Mouse (Mus musculus) ES-E14 (cell line): ENCODE measurements around the gene Gm1110. TPM values are rescaled to one million over a fixed set of nuclear protein-coding genes. Genes with fewer than 3 reads are reported as not detected.
"Not testable (repeated sequence)": the region's sequence is repeated elsewhere in the genome, so short reads cannot be mapped to it uniquely, and the experiment has no call there.

Experiments
- DNase-seq: peaks from one replicate; pipeline ENCODE4 v3.0.0-alpha.2; 2013; ENCODE audit warnings: low read depth, low spot score
- H3K27ac ChIP-seq: 2 replicates; pipeline ENCODE4 v1.5.1; 2012; ENCODE audit warnings: low read depth, mild to moderate bottlenecking, low read length, moderate library complexity, mixed read lengths; ENCODE audit not compliant: poor library complexity, insufficient read depth, severe bottlenecking
- H3K36me3 ChIP-seq: 2 replicates; pipeline ENCODE4 v1.6.1; 2012; ENCODE audit warnings: mild to moderate bottlenecking, low read length, moderate library complexity, mixed read lengths; ENCODE audit not compliant: control insufficient read depth, poor library complexity, insufficient read depth, severe bottlenecking
- H3K4me1 ChIP-seq, 2 experiments: fragments of 150-350 bp in 1 of 2; sonication (generic) in 1 of 2; 2 replicates each; pipeline ENCODE4 v1.6.1; 2012; ENCODE audit warnings: low read length in 2 of 2, mild to moderate bottlenecking in 1 of 2, mixed read lengths in 1 of 2; ENCODE audit not compliant: control insufficient read depth in 2 of 2, insufficient read depth in 2 of 2, poor library complexity in 1 of 2
- H3K4me3 ChIP-seq, 2 experiments: fragments of 150-350 bp in 1 of 2; sonication (generic) in 1 of 2; 2 replicates each; pipeline ENCODE4 v1.5.1; 2012; ENCODE audit warnings: low read length in 2 of 2, low read depth in 1 of 2, mild to moderate bottlenecking in 1 of 2, mixed read lengths in 1 of 2; ENCODE audit not compliant: insufficient read depth in 1 of 2, poor library complexity in 1 of 2, severe bottlenecking in 1 of 2
- H3K9ac ChIP-seq: 2 replicates; pipeline ENCODE4 v1.6.1; 2012; ENCODE audit warnings: low read depth, mild to moderate bottlenecking, low read length, mixed read lengths; ENCODE audit not compliant: poor library complexity, insufficient read depth, severe bottlenecking
- H3K9me3 ChIP-seq: fragments of 150-350 bp; sonication (generic); 2 replicates; pipeline ENCODE4 v1.6.1; 2012; ENCODE audit warnings: low read depth, mild to moderate bottlenecking, low read length; ENCODE audit not compliant: control insufficient read depth, insufficient read depth
- CHD2 ChIP-seq: IDR thresholded peaks from 2 replicates; pipeline ENCODE4 v1.6.1; 2014; ENCODE audit warnings: mild to moderate bottlenecking, low read depth, low read length, inconsistent platforms
- HCFC1 ChIP-seq: IDR thresholded peaks from 2 replicates; pipeline ENCODE4 v1.6.1; 2012; ENCODE audit warnings: low read length, inconsistent platforms, borderline replicate concordance; ENCODE audit not compliant: insufficient read depth
- MAFK ChIP-seq: IDR thresholded peaks from 2 replicates; pipeline ENCODE4 v1.6.1; 2014; ENCODE audit warnings: mild to moderate bottlenecking, low read depth, low read length, inconsistent platforms; ENCODE audit not compliant: insufficient read depth
- ZC3H11A ChIP-seq: IDR thresholded peaks from 2 replicates; pipeline ENCODE4 v1.6.1; 2012; ENCODE audit warnings: low read depth, mild to moderate bottlenecking, inconsistent platforms, low read length, borderline replicate concordance
- ZNF384 ChIP-seq: IDR thresholded peaks from 2 replicates; pipeline ENCODE4 v1.6.1; 2012; ENCODE audit warnings: low read depth, low read length, inconsistent platforms
- in situ Hi-C, 2 experiments: fragments of 600-800 bp; cut with MboI; formaldehyde crosslinking; loops; one replicate each; pipeline ENCODE4 v1.15.1; 2025; ENCODE audit warnings: low sequenced_read_pairs in 2 of 2, inconsistent platforms in 1 of 2; ENCODE audit not compliant: unreplicated experiment in 2 of 2
- total RNA-seq: library from RNA; depleted of rRNA; stranded (reverse); fragments of 300-350 nt; gene quantifications from 2 replicates; pipeline ENCODE4 v1.2.3, GENCODE M21; 2012; rRNA removed

The Gm1110 gene
- total RNA-seq, 1 experiment, result not detected

DNA sequence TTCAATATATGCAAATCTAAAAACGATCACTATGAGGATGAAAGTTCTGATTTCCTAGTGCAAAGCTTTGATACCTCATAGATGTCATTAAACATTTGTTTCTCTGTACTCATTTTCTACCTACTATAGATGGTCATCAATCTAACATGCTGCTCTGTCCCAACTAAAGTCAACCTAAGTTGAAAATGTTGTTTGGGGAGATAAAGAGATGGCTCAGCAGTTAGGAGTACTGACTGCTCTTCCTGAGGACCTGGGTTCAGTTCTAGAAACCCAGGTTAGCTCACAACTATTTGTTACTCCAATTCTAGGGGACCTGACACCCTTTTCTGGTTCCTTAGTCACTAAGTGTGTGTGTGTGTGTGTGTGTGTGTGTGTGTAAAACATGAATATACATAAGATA, 11.7 kb downstream of the Gm1110 start:
- Histone ChIP-seq H3K9me3 (no peaks in the 10 kb centered on the region), H3K36me3 (no peaks in the 10 kb centered on the region), H3K4me1 (no peaks in the 10 kb centered on the region), H3K4me3 (no peak overlapping the region), H3K27ac (no peak overlapping the region), H3K9ac (no peak overlapping the region)
- TF ChIP-seq CHD2 (no peak), ZC3H11A (no peak), ZNF384 (no peak), MAFK (no peak), HCFC1 (no peak)
- DNase-seq, result no peak
- in situ Hi-C loops, result no loop called here

GRCm38 (mm10) chr9:26869856-26870255, 53.1 kb downstream of the Gm1110 start:
- H3K4me1 ChIP-seq, in situ Hi-C loops, H3K9ac ChIP-seq, H3K9me3 ChIP-seq, H3K4me3 ChIP-seq, H3K36me3 ChIP-seq, DNase-seq: not testable (repeated sequence)
- H3K27ac ChIP-seq, result peak overlapping the region; percentile 57

GRCm38 (mm10) chr9:26860751-26861150, 62.2 kb downstream of the Gm1110 start, which contains the start of gene Glb1l3:
Glb1l3 (minus strand) TSS chr9:26860890.
- no peaks in the 10 kb centered on the region for H3K4me1 ChIP-seq
- no peak within 1 kb of the TSS for H3K27ac ChIP-seq
- H3K9ac ChIP-seq, result no peak within 1 kb of the TSS
- in situ Hi-C loops, result no loop called here
- H3K36me3 ChIP-seq, result no peaks in the 10 kb centered on the region
- no peak within 1 kb of the TSS for H3K4me3 ChIP-seq
- no peak for DNase-seq
- TF ChIP-seq MAFK, result no peak
- no peak for TF ChIP-seq HCFC1
- TF ChIP-seq CHD2, result no peak
- no peaks in the 10 kb centered on the region for H3K9me3 ChIP-seq

GRCm38 (mm10) chr9:26831089-26831488, 91.8 kb downstream of the Gm1110 start:
- Histone ChIP-seq H3K36me3 (no peaks in the 10 kb centered on the region), H3K4me3 (no peak overlapping the region), H3K27ac (no peak overlapping the region), H3K9ac (no peak overlapping the region), H3K4me1 (no peaks in the 10 kb centered on the region), H3K9me3 (no peaks in the 10 kb centered on the region)
- DNase-seq, result no peak
- TF ChIP-seq ZNF384 (no peak), MAFK (no peak), ZC3H11A (no peak)
- in situ Hi-C loops, result no loop called here

Other genes starting within 250 kb of the Gm1110 start
- gene B3gat1, start 189.4 kb downstream of the Gm1110 start, total RNA-seq, result 0.16 and 0.49 TPM in 2 replicates
- gene Glb1l2, start 116.6 kb downstream of the Gm1110 start, total RNA-seq, result 2.6 and 4.2 TPM in 2 replicates
- gene Glb1l3, start 62.2 kb downstream of the Gm1110 start, total RNA-seq, result not detected in 2 replicates
- gene Acad8, start 76.5 kb upstream of the Gm1110 start, total RNA-seq, result 33.2 and 39.6 TPM in 2 replicates
- gene Thyn1, start 76.6 kb upstream of the Gm1110 start, total RNA-seq, result 103 and 112 TPM in 2 replicates
- 19.7 and 28.3 TPM in 2 replicates for gene Vps26b, start 107.0 kb upstream of the Gm1110 start, total RNA-seq
- gene Ncapd3, start 107.1 kb upstream of the Gm1110 start, total RNA-seq, result 41.5 and 49.2 TPM in 2 replicates
- gene Jam3, start 232.3 kb upstream of the Gm1110 start, total RNA-seq, result 29.7 and 30.8 TPM in 2 replicates